Comparison of ENCODE assay signal across 16 mouse cellular contexts in genomic region chr1:31088686-31089085, GRCm38 (mm10).
"Had no signal": no experiment of that assay in that cellular context is flagged by ENCODE, and none has a peak within 500 bp of the region (broad histone marks: within the 10 kb centered on the region; RNA-seq: fewer than 3 reads in every experiment).

No protein-coding gene starts in this region.

- ATAC-seq: liver, postnatal 0 days; lung, postnatal 0 days; midbrain, embryonic 13.5 days; midbrain, embryonic 15.5 days had no signal

- H3K9me3 ChIP-seq: lung, embryonic 15.5 days; midbrain, embryonic 13.5 days; midbrain, embryonic 15.5 days; neural tube, embryonic 12.5 days had no signal

- H3K4me2 ChIP-seq: lung, embryonic 15.5 days; midbrain, embryonic 11.5 days; midbrain, embryonic 13.5 days; midbrain, embryonic 15.5 days; neural tube, embryonic 12.5 days had no signal

- H3K4me3 ChIP-seq: lung, embryonic 15.5 days; megakaryocyte, embryonic 14.5 days; midbrain, embryonic 13.5 days; midbrain, embryonic 15.5 days; neural tube, embryonic 12.5 days had no signal

- DNase-seq: liver, postnatal 0 days; lung, adult 2 months; lung, postnatal 14 days; lung, postnatal 36 days; right cerebral cortex, postnatal 14 days; thymus, adult 18-20 months; thymus, postnatal 14 days; thymus, postnatal 36 days had no signal

- H3K9ac ChIP-seq: liver, postnatal 0 days; lung, embryonic 15.5 days; midbrain, embryonic 13.5 days; midbrain, embryonic 15.5 days; neural tube, embryonic 12.5 days had no signal

- H3K4me1 ChIP-seq: lung, embryonic 15.5 days; megakaryocyte, embryonic 14.5 days; midbrain, embryonic 13.5 days; midbrain, embryonic 15.5 days; neural tube, embryonic 12.5 days had no signal

- H3K36me3 ChIP-seq: lung, embryonic 15.5 days; midbrain, embryonic 13.5 days; midbrain, embryonic 15.5 days; neural tube, embryonic 12.5 days had no signal

- H3K27ac ChIP-seq: lung, embryonic 15.5 days; macrophage; midbrain, embryonic 13.5 days; midbrain, embryonic 15.5 days; neural tube, embryonic 12.5 days had no signal

- H3K27me3 ChIP-seq: lung, embryonic 15.5 days; megakaryocyte, embryonic 14.5 days; midbrain, embryonic 13.5 days; midbrain, embryonic 15.5 days; neural tube, embryonic 12.5 days had no signal
